Mouse (Mus musculus) liver, embryonic 14.5 days (tissue): Measurements from ENCODE around the gene Ift122.

ENCODE experiments used
- CTCF ChIP-seq: IDR thresholded peaks from 2 replicates; pipeline ENCODE4 v1.5.1; 2016; ENCODE audit warnings: antibody characterized with exemption, low read depth, control low read depth
- EP300 ChIP-seq: IDR thresholded peaks from 2 replicates; pipeline ENCODE4 v1.6.1; 2016; ENCODE audit warnings: antibody characterized with exemption, low read depth

GRCm38 (mm10) chr6:115930018-115930417 lies 76.7 kb downstream of the Ift122 start:
- no peak for TF ChIP-seq EP300
- TF ChIP-seq CTCF, result no peak
